Mouse (Mus musculus) embryonic facial prominence, embryonic 13.5 days (tissue): ENCODE measurements around the gene Atp2c1. TPM values are rescaled to one million over a fixed set of nuclear protein-coding genes. Genes with fewer than 3 reads are reported as not detected.

Experiments used
- ATAC-seq: fragments of 200-750 bp; cut with Nextera tagmentation; 2 replicates; pipeline ENCODE4 v1.8.0; 2017; ENCODE audit warnings: low read depth; ENCODE audit not compliant: insufficient number of reproducible peaks, insufficient read depth, low FRiP score, low TSS enrichment
- H3K27ac ChIP-seq: fragments of 300-500 bp; sonication (generic); 2 replicates; pipeline ENCODE4 v1.5.1; 2015; ENCODE audit warnings: moderate library complexity, mild to moderate bottlenecking, inconsistent platforms
- H3K27me3 ChIP-seq: fragments of 300-500 bp; sonication (generic); 2 replicates; pipeline ENCODE4 v1.6.1; 2015; ENCODE audit warnings: mild to moderate bottlenecking, inconsistent platforms
- H3K36me3 ChIP-seq: fragments of 300-500 bp; sonication (generic); 2 replicates; pipeline ENCODE4 v1.6.1; 2015; ENCODE audit warnings: mild to moderate bottlenecking, inconsistent platforms
- H3K4me1 ChIP-seq: fragments of 300-500 bp; sonication (generic); 2 replicates; pipeline ENCODE4 v1.6.1; 2015; ENCODE audit warnings: inconsistent platforms
- H3K4me2 ChIP-seq: fragments of 300-500 bp; sonication (generic); 2 replicates; pipeline ENCODE4 v1.6.1; 2015; ENCODE audit warnings: moderate library complexity, mild to moderate bottlenecking, inconsistent platforms
- H3K4me3 ChIP-seq: fragments of 300-500 bp; sonication (generic); 2 replicates; pipeline ENCODE4 v1.5.1; 2015; ENCODE audit warnings: mild to moderate bottlenecking, inconsistent platforms
- H3K9ac ChIP-seq: fragments of 300-500 bp; sonication (generic); 2 replicates; pipeline ENCODE4 v1.6.1; 2015; ENCODE audit warnings: mild to moderate bottlenecking, inconsistent platforms
- H3K9me3 ChIP-seq: fragments of 300-500 bp; sonication (generic); 2 replicates; pipeline ENCODE4 v1.6.1; 2016; ENCODE audit warnings: inconsistent platforms
- WGBS: fragments of 180-500 bp; shearing (Covaris S2); methylation state at CpG from one replicate; pipeline ENCODE4 v1.1.7; 2015; ENCODE audit warnings: mixed read lengths; 5-methylcytosine and 5-hydroxymethylcytosine counted together
- polyA plus RNA-seq: library from polyadenylated mRNA; unstranded; fragments of >200 nt; fragmentation: Nextera tagmentation; extraction: Ambion mirVana; gene quantifications from 2 replicates; pipeline ENCODE4 v1.2.1, GENCODE M21; 2015

Atp2c1 gene
- polyA plus RNA-seq, 1 experiment from 2014 or later, result 54.4 TPM

- H3K4me3 ChIP-seq, result peak overlapping the region; percentile 67
- 13% methylated on average over 11 of the region's 11 CpGs for WGBS
- peaks cover 28% of the 10 kb centered on the region for H3K4me1 ChIP-seq
- peak overlapping the region; percentile 80 for H3K9ac ChIP-seq
- H3K27ac ChIP-seq, result no peak overlapping the region
- H3K27me3 ChIP-seq, result no peaks in the 10 kb centered on the region; the same call in 1 of the 2 replicates
- peak overlapping the region; percentile 62 for H3K4me2 ChIP-seq
- H3K9me3 ChIP-seq, result no peaks in the 10 kb centered on the region
- H3K36me3 ChIP-seq, result peaks cover 16% of the 10 kb centered on the region
- 0 out of 2 replicates have a peak, but pooled peaks have one; percentile 12 for ATAC-seq
These were observed 132.4 kb downstream of the Atp2c1 start for GRCm38 (mm10) chr9:105394720-105395119.

GRCm38 (mm10) chr9:105390616-105391015 lies 136.5 kb downstream of the Atp2c1 start:
- no peak overlapping the region for H3K4me2 ChIP-seq
- H3K4me3 ChIP-seq, result no peak overlapping the region
- 61% methylated on average over 4 of the region's 5 CpGs for WGBS
- no peaks in the 10 kb centered on the region for H3K9me3 ChIP-seq
- H3K27me3 ChIP-seq, result no peaks in the 10 kb centered on the region; the same call in 1 of the 2 replicates
- no peak overlapping the region for H3K9ac ChIP-seq
- H3K36me3 ChIP-seq, result no peaks in the 10 kb centered on the region
- no peak for ATAC-seq
- H3K4me1 ChIP-seq, result 0 out of 2 replicates have a peak, but pooled peaks cover 3% of the 10 kb centered on the region
- H3K27ac ChIP-seq, result no peak overlapping the region

GRCm38 (mm10) chr9:105389289-105389688 lies 137.8 kb downstream of the Atp2c1 start:
- H3K4me1 ChIP-seq, result no peaks in the 10 kb centered on the region

GRCm38 (mm10) chr9:105387403-105387802 lies 139.7 kb downstream of the Atp2c1 start:
- Histone ChIP-seq H3K27me3 (no peaks in the 10 kb centered on the region), H3K36me3 (no peaks in the 10 kb centered on the region), H3K9me3 (no peaks in the 10 kb centered on the region), H3K27ac (no peak overlapping the region), H3K4me1 (no peaks in the 10 kb centered on the region), H3K4me3 (no peak overlapping the region), H3K9ac (no peak overlapping the region), H3K4me2 (no peak overlapping the region)
- 75% methylated on average over 5 of the region's 5 CpGs for WGBS
- no peak for ATAC-seq

More at GRCm38 (mm10) chr9:105389289-105389688, 137.8 kb downstream of the Atp2c1 start:
- Histone ChIP-seq H3K4me2 (no peak overlapping the region), H3K4me3 (no peak overlapping the region), H3K36me3 (no peaks in the 10 kb centered on the region), H3K9me3 (no peaks in the 10 kb centered on the region), H3K27ac (no peak overlapping the region), H3K27me3 (no peaks in the 10 kb centered on the region; the same call in 1 of the 2 replicates), H3K9ac (no peak overlapping the region)
- no peak for ATAC-seq
- WGBS, result 17% methylated on average over 4 of the region's 4 CpGs

- H3K4me1 ChIP-seq, result no peaks in the 10 kb centered on the region
- 76% methylated on average over 8 of the region's 8 CpGs for WGBS
These were observed 147.5 kb downstream of the Atp2c1 start for GRCm38 (mm10) chr9:105379533-105380145.

GRCm38 (mm10) chr9:105377622-105378021 lies 149.5 kb downstream of the Atp2c1 start:
- H3K27ac ChIP-seq, result no peak overlapping the region
- no peaks in the 10 kb centered on the region for H3K36me3 ChIP-seq
- no peaks in the 10 kb centered on the region for H3K27me3 ChIP-seq
- no peak overlapping the region for H3K4me2 ChIP-seq
- H3K4me1 ChIP-seq, result no peaks in the 10 kb centered on the region
- H3K4me3 ChIP-seq, result no peak overlapping the region
- no peak overlapping the region for H3K9ac ChIP-seq
- no peak for ATAC-seq
- no peaks in the 10 kb centered on the region for H3K9me3 ChIP-seq
- WGBS, result 68% methylated on average over 3 of the region's 3 CpGs

More at GRCm38 (mm10) chr9:105379533-105380145, 147.5 kb downstream of the Atp2c1 start:
- no peak overlapping the region for H3K4me2 ChIP-seq
- no peaks in the 10 kb centered on the region for H3K27me3 ChIP-seq
- no peak for ATAC-seq
- H3K4me3 ChIP-seq, result no peak overlapping the region
- no peaks in the 10 kb centered on the region for H3K36me3 ChIP-seq
- no peak overlapping the region for H3K9ac ChIP-seq
- H3K27ac ChIP-seq, result no peak overlapping the region
- no peaks in the 10 kb centered on the region for H3K9me3 ChIP-seq

GRCm38 (mm10) chr9:105376954-105377530 lies 150.1 kb downstream of the Atp2c1 start:
- no peak overlapping the region for H3K9ac ChIP-seq
- H3K27ac ChIP-seq, result no peak overlapping the region
- 77% methylated on average over 7 of the region's 7 CpGs for WGBS
- peaks cover 3% of the 10 kb centered on the region; the same call in 1 of the 2 replicates for H3K27me3 ChIP-seq
- H3K36me3 ChIP-seq, result no peaks in the 10 kb centered on the region
- H3K4me1 ChIP-seq, result no peaks in the 10 kb centered on the region
- no peak overlapping the region for H3K4me2 ChIP-seq
- no peaks in the 10 kb centered on the region for H3K9me3 ChIP-seq
- no peak overlapping the region for H3K4me3 ChIP-seq
- ATAC-seq, result no peak

- no peaks in the 10 kb centered on the region for H3K9me3 ChIP-seq
- peaks cover 4% of the 10 kb centered on the region; the same call in 1 of the 2 replicates for H3K27me3 ChIP-seq
- H3K27ac ChIP-seq, result no peak overlapping the region
- no peak for ATAC-seq
- H3K4me3 ChIP-seq, result no peak overlapping the region
- WGBS, result 68% methylated on average over 7 of the region's 7 CpGs
- H3K4me1 ChIP-seq, result no peaks in the 10 kb centered on the region
- no peak overlapping the region for H3K4me2 ChIP-seq
- H3K36me3 ChIP-seq, result no peaks in the 10 kb centered on the region
- no peak overlapping the region for H3K9ac ChIP-seq
These were observed 150.7 kb downstream of the Atp2c1 start for GRCm38 (mm10) chr9:105376411-105376810.

- H3K36me3 ChIP-seq, result no peaks in the 10 kb centered on the region
- no peak for ATAC-seq
- H3K4me2 ChIP-seq, result no peak overlapping the region
- no peak overlapping the region for H3K27ac ChIP-seq
- H3K4me1 ChIP-seq, result no peaks in the 10 kb centered on the region
- WGBS, result 58% methylated on average over 5 of the region's 5 CpGs
- peaks cover 4% of the 10 kb centered on the region; the same call in 1 of the 2 replicates for H3K27me3 ChIP-seq
- no peaks in the 10 kb centered on the region for H3K9me3 ChIP-seq
- H3K4me3 ChIP-seq, result no peak overlapping the region
- no peak overlapping the region for H3K9ac ChIP-seq
These were observed 152.8 kb downstream of the Atp2c1 start for GRCm38 (mm10) chr9:105374361-105374760.

GRCm38 (mm10) chr9:105368605-105369004 lies 158.5 kb downstream of the Atp2c1 start:
- peaks cover 4% of the 10 kb centered on the region; the same call in 1 of the 2 replicates for H3K27me3 ChIP-seq
- no peak overlapping the region for H3K4me3 ChIP-seq

GRCm38 (mm10) chr9:105366199-105366598 lies 160.9 kb downstream of the Atp2c1 start:
- no peak overlapping the region for H3K4me2 ChIP-seq
- H3K27ac ChIP-seq, result no peak overlapping the region
- no peaks in the 10 kb centered on the region for H3K9me3 ChIP-seq
- H3K9ac ChIP-seq, result no peak overlapping the region
- no peaks in the 10 kb centered on the region for H3K27me3 ChIP-seq
- no peaks in the 10 kb centered on the region for H3K4me1 ChIP-seq
- H3K4me3 ChIP-seq, result no peak overlapping the region
- H3K36me3 ChIP-seq, result no peaks in the 10 kb centered on the region
- no peak for ATAC-seq
- 88% methylated on average over 4 of the region's 4 CpGs for WGBS

More at GRCm38 (mm10) chr9:105368605-105369004, 158.5 kb downstream of the Atp2c1 start:
- Histone ChIP-seq H3K36me3 (no peaks in the 10 kb centered on the region), H3K27ac (no peak overlapping the region), H3K9ac (no peak overlapping the region), H3K4me2 (no peak overlapping the region), H3K9me3 (no peaks in the 10 kb centered on the region), H3K4me1 (no peaks in the 10 kb centered on the region)
- ATAC-seq, result no peak
- 86% methylated on average over 3 of the region's 3 CpGs for WGBS
